Mouse (Mus musculus) macrophage (primary cell): ENCODE measurements around the gene Sel1l3. TPM values are rescaled to one million over a fixed set of nuclear protein-coding genes. Genes with fewer than 3 reads are reported as not detected.

Source experiments
- H3K27ac ChIP-seq: fragments of 350-480 bp; formaldehyde crosslinking; 2 replicates; pipeline ENCODE4 v1.9.0; 2021
- H3K36me3 ChIP-seq: fragments of 350-480 bp; formaldehyde crosslinking; 2 replicates; pipeline ENCODE4 v1.9.0; 2021; ENCODE audit errors: inconsistent target
- H3K4me3 ChIP-seq: fragments of 350-480 bp; formaldehyde crosslinking; 2 replicates; pipeline ENCODE4 v1.9.0; 2021; ENCODE audit errors: inconsistent target
- H3K79me2 ChIP-seq: fragments of 350-480 bp; formaldehyde crosslinking; 2 replicates; pipeline ENCODE4 v1.9.0; 2021; ENCODE audit errors: inconsistent target
- WGBS: methylation state at CpG from one replicate; pipeline ENCODE4 v1.1.7; 2026; ENCODE audit warnings: inconsistent platforms; ENCODE audit not compliant: missing documents; 5-methylcytosine and 5-hydroxymethylcytosine counted together
- polyA plus RNA-seq: library from polyadenylated mRNA; stranded (reverse); fragments of 250-400 nt; gene quantifications from 3 replicates; pipeline ENCODE4 v1.2.4, GENCODE M21; 2018; ENCODE audit warnings: inconsistent platforms

The Sel1l3 gene
- polyA plus RNA-seq, 1 experiment from 2014 or later, result 3.3 TPM

GRCm38 (mm10) chr5:53078453-53078852 lies 135.3 kb downstream of the Sel1l3 start:
- H3K36me3 ChIP-seq, result no peaks in the 10 kb centered on the region
- no peak overlapping the region for H3K27ac ChIP-seq
- no peak overlapping the region for H3K4me3 ChIP-seq
- no peaks in the 10 kb centered on the region for H3K79me2 ChIP-seq
- 68% methylated on average over 4 of the region's 4 CpGs for WGBS

GRCm38 (mm10) chr5:53074553-53074952 lies 139.2 kb downstream of the Sel1l3 start:
- WGBS, result 90% methylated on average over 6 of the region's 6 CpGs
- Histone ChIP-seq H3K79me2 (no peaks in the 10 kb centered on the region), H3K36me3 (no peaks in the 10 kb centered on the region), H3K4me3 (no peak overlapping the region), H3K27ac (no peak overlapping the region)

GRCm38 (mm10) chr5:53061532-53062130 lies 152.1 kb downstream of the Sel1l3 start:
- 93% methylated on average over 9 of the region's 9 CpGs for WGBS
- Histone ChIP-seq H3K79me2 (no peaks in the 10 kb centered on the region), H3K36me3 (no peaks in the 10 kb centered on the region), H3K4me3 (no peak overlapping the region), H3K27ac (no peak overlapping the region)

Other genes starting within 250 kb of the Sel1l3 start
- gene Slc34a2, start 175.8 kb downstream of the Sel1l3 start, polyA plus RNA-seq, result not detected in 3 replicates
- gene Smim20, start 53.2 kb upstream of the Sel1l3 start, polyA plus RNA-seq, result 16.8 to 39.3 TPM (median 37.1 TPM) in 3 replicates